Mouse (Mus musculus) hindbrain, postnatal 0 days (tissue): ENCODE measurements at regions not wholly inside any gene's neighbourhood (a gene's known extent, or its start where the extent isn't known, plus 50 kb on each side); places are given as distances from the start of the nearest gene placed in this dataset.

Experiments used
- ATAC-seq: fragments of 200-750 bp; cut with Nextera tagmentation; 2 replicates; pipeline ENCODE4 v1.8.0; 2017; ENCODE audit warnings: mild to moderate bottlenecking, moderate TSS enrichment, moderate library complexity
- DNase-seq: peaks from one replicate; pipeline ENCODE4 v3.0.0-alpha.2; 2015; ENCODE audit warnings: low spot score
- H3K27ac ChIP-seq: fragments of 300-500 bp; sonication (generic); 2 replicates; pipeline ENCODE4 v1.5.1; 2014; ENCODE audit warnings: mild to moderate bottlenecking
- H3K27me3 ChIP-seq: fragments of 300-500 bp; sonication (generic); 2 replicates; pipeline ENCODE4 v1.6.1; 2014; ENCODE audit warnings: low read length, mixed read lengths; ENCODE audit not compliant: insufficient read depth
- H3K36me3 ChIP-seq: fragments of 300-500 bp; sonication (generic); 2 replicates; pipeline ENCODE4 v1.6.1; 2014; ENCODE audit warnings: low read length, mixed read lengths; ENCODE audit not compliant: insufficient read depth
- H3K4me1 ChIP-seq: fragments of 300-500 bp; sonication (generic); 2 replicates; pipeline ENCODE4 v1.6.1; 2014; ENCODE audit warnings: antibody characterized with exemption, low read length, mixed read lengths; ENCODE audit not compliant: insufficient read depth
- H3K4me2 ChIP-seq: fragments of 300-500 bp; sonication (generic); 2 replicates; pipeline ENCODE4 v1.6.1; 2014; ENCODE audit warnings: low read depth, mild to moderate bottlenecking, low read length, moderate library complexity, mixed read lengths
- H3K4me3 ChIP-seq: fragments of 300-500 bp; sonication (generic); 2 replicates; pipeline ENCODE4 v1.5.1; 2014; ENCODE audit warnings: low read length
- H3K9ac ChIP-seq: fragments of 300-500 bp; sonication (generic); replicated peaks from 2 replicates; pipeline ENCODE4 v1.6.1; 2014; ENCODE audit warnings: mild to moderate bottlenecking, low read length, moderate library complexity, mixed read lengths
- H3K9me3 ChIP-seq: fragments of 300-500 bp; sonication (generic); 2 replicates; pipeline ENCODE4 v1.6.1; 2016; ENCODE audit warnings: low read length, mixed read lengths
- CTCF ChIP-seq: IDR thresholded peaks from 2 replicates; pipeline ENCODE4 v1.5.1; 2016; ENCODE audit warnings: antibody characterized with exemption, control low read depth, low read depth
- WGBS: fragments of 180-500 bp; shearing (Covaris S2); extraction: QIAGEN DNeasy Blood & Tissue Kit; methylation state at CpG from one replicate; pipeline ENCODE4 v1.1.7; 2014; 5-methylcytosine and 5-hydroxymethylcytosine counted together

- Histone ChIP-seq H3K9ac (no peak overlapping the region), H3K4me2 (no peak overlapping the region), H3K27me3 (no peaks in the 10 kb centered on the region), H3K4me3 (no peak overlapping the region), H3K4me1 (no peaks in the 10 kb centered on the region), H3K36me3 (no peaks in the 10 kb centered on the region), H3K9me3 (no peaks in the 10 kb centered on the region), H3K27ac (no peak overlapping the region)
- no peak for TF ChIP-seq CTCF
- no peak for DNase-seq
- 80% methylated on average over 7 of the region's 7 CpGs for WGBS
- ATAC-seq, result no peak
Measured at GRCm38 (mm10) chr8:77842392-77843139, 118.3 kb upstream of the Ednra start.

- H3K27ac ChIP-seq, result no peak overlapping the region
- WGBS, result 85% methylated on average over 3 of the region's 3 CpGs
- TF ChIP-seq CTCF, result no peak
- H3K36me3 ChIP-seq, result no peaks in the 10 kb centered on the region
- ATAC-seq (no peak), DNase-seq (no peak)
- no peaks in the 10 kb centered on the region for H3K4me1 ChIP-seq
- H3K27me3 ChIP-seq, result no peaks in the 10 kb centered on the region
- no peak overlapping the region for H3K9ac ChIP-seq
- no peak overlapping the region for H3K4me3 ChIP-seq
- H3K4me2 ChIP-seq, result no peak overlapping the region
- no peaks in the 10 kb centered on the region for H3K9me3 ChIP-seq
Measured at GRCm38 (mm10) chr8:77843229-77843628, 119.0 kb upstream of the Ednra start.

GRCm38 (mm10) chr8:77850523-77850922, 126.3 kb upstream of the Ednra start:
- no peak overlapping the region for H3K9ac ChIP-seq
- no peak overlapping the region for H3K4me3 ChIP-seq
- DNase-seq (no peak), ATAC-seq (no peak)
- no peak overlapping the region for H3K27ac ChIP-seq
- no peaks in the 10 kb centered on the region for H3K9me3 ChIP-seq
- 83% methylated on average over 5 of the region's 5 CpGs for WGBS
- no peak for TF ChIP-seq CTCF
- H3K36me3 ChIP-seq, result no peaks in the 10 kb centered on the region
- no peaks in the 10 kb centered on the region for H3K4me1 ChIP-seq
- no peaks in the 10 kb centered on the region for H3K27me3 ChIP-seq
- H3K4me2 ChIP-seq, result no peak overlapping the region

GRCm38 (mm10) chr8:77870264-77870663, 146.0 kb upstream of the Ednra start:
- Histone ChIP-seq H3K9ac (no peak overlapping the region), H3K4me2 (no peak overlapping the region), H3K9me3 (no peaks in the 10 kb centered on the region), H3K27me3 (no peaks in the 10 kb centered on the region), H3K4me3 (no peak overlapping the region), H3K27ac (no peak overlapping the region), H3K4me1 (no peaks in the 10 kb centered on the region), H3K36me3 (no peaks in the 10 kb centered on the region)
- DNase-seq (no peak), ATAC-seq (no peak)
- WGBS, result 55% methylated on average over 6 of the region's 6 CpGs
- TF ChIP-seq CTCF, result no peak

- H3K27me3 ChIP-seq, result no peaks in the 10 kb centered on the region
- ATAC-seq (no peak), DNase-seq (no peak)
- WGBS, result 90% methylated on average over 1 of the region's 1 CpGs
- no peak overlapping the region for H3K27ac ChIP-seq
- no peak overlapping the region for H3K9ac ChIP-seq
- no peaks in the 10 kb centered on the region for H3K36me3 ChIP-seq
- H3K9me3 ChIP-seq, result no peaks in the 10 kb centered on the region
- no peak overlapping the region for H3K4me3 ChIP-seq
- no peaks in the 10 kb centered on the region for H3K4me1 ChIP-seq
- H3K4me2 ChIP-seq, result no peak overlapping the region
- no peak for TF ChIP-seq CTCF
Measured at GRCm38 (mm10) chr8:77872771-77873170, 148.5 kb upstream of the Ednra start.

- no peak overlapping the region for H3K4me3 ChIP-seq
- no peak for ATAC-seq
- DNase-seq, result no peak
- TF ChIP-seq CTCF, result no peak
- no peaks in the 10 kb centered on the region for H3K9me3 ChIP-seq
- no peak overlapping the region for H3K4me2 ChIP-seq
- no peaks in the 10 kb centered on the region for H3K27me3 ChIP-seq
- H3K27ac ChIP-seq, result no peak overlapping the region
- WGBS, result 89% methylated on average over 3 of the region's 3 CpGs
- H3K9ac ChIP-seq, result no peak overlapping the region
- H3K36me3 ChIP-seq, result no peaks in the 10 kb centered on the region
- no peaks in the 10 kb centered on the region for H3K4me1 ChIP-seq
Measured at GRCm38 (mm10) chr8:77919776-77920175, 195.5 kb upstream of the Ednra start.

GRCm38 (mm10) chr8:77921868-77922267, 197.6 kb upstream of the Ednra start:
- Histone ChIP-seq H3K4me1 (no peaks in the 10 kb centered on the region), H3K36me3 (no peaks in the 10 kb centered on the region), H3K27ac (no peak overlapping the region), H3K4me3 (no peak overlapping the region), H3K9ac (no peak overlapping the region), H3K27me3 (no peaks in the 10 kb centered on the region), H3K9me3 (no peaks in the 10 kb centered on the region), H3K4me2 (no peak overlapping the region)
- TF ChIP-seq CTCF, result no peak
- ATAC-seq (no peak), DNase-seq (no peak)
- WGBS, result 76% methylated on average over 4 of the region's 4 CpGs
